Mouse (Mus musculus) stomach, postnatal 0 days (tissue): Measurements from ENCODE around the gene Zfp423. TPM values are rescaled to one million over a fixed set of nuclear protein-coding genes. Genes with fewer than 3 reads are reported as not detected.

ENCODE experiments used
- ATAC-seq: fragments of 200-750 bp; cut with Nextera tagmentation; 2 replicates; pipeline ENCODE4 v1.8.0; 2017; ENCODE audit not compliant: low FRiP score, low TSS enrichment
- DNase-seq: peaks from one replicate; pipeline ENCODE4 v3.0.0-alpha.2; 2016; ENCODE audit warnings: low spot score
- H3K27ac ChIP-seq: fragments of 300-500 bp; sonication (generic); replicated peaks from 2 replicates; pipeline ENCODE4 v1.5.1; 2014; ENCODE audit warnings: mild to moderate bottlenecking, control low read depth
- H3K27me3 ChIP-seq: fragments of 300-500 bp; sonication (generic); 2 replicates; pipeline ENCODE4 v1.6.1; 2014; ENCODE audit warnings: low read length; ENCODE audit not compliant: control insufficient read depth, insufficient read depth
- H3K36me3 ChIP-seq: fragments of 300-500 bp; sonication (generic); 2 replicates; pipeline ENCODE4 v1.6.1; 2014; ENCODE audit warnings: low read length, mixed read lengths; ENCODE audit not compliant: control insufficient read depth, insufficient read depth
- H3K4me1 ChIP-seq: fragments of 300-500 bp; sonication (generic); replicated peaks from 2 replicates; pipeline ENCODE4 v1.6.1; 2014; ENCODE audit warnings: antibody characterized with exemption; ENCODE audit not compliant: control insufficient read depth, insufficient read depth
- H3K4me2 ChIP-seq: fragments of 300-500 bp; sonication (generic); replicated peaks from 2 replicates; pipeline ENCODE4 v1.6.1; 2014; ENCODE audit warnings: low read depth, mild to moderate bottlenecking, control low read depth, moderate library complexity
- H3K4me3 ChIP-seq: fragments of 300-500 bp; sonication (generic); 2 replicates; pipeline ENCODE4 v1.5.1; 2014; ENCODE audit warnings: low read depth, low read length, control low read depth
- H3K9ac ChIP-seq: fragments of 300-500 bp; sonication (generic); 2 replicates; pipeline ENCODE4 v1.6.1; 2014; ENCODE audit warnings: mild to moderate bottlenecking, low read length, control low read depth, mixed read lengths
- H3K9me3 ChIP-seq: fragments of 300-500 bp; sonication (generic); 2 replicates; pipeline ENCODE4 v1.6.1; 2016; ENCODE audit warnings: low read length; ENCODE audit not compliant: control insufficient read depth
- CTCF ChIP-seq: IDR thresholded peaks from 2 replicates; pipeline ENCODE4 v1.5.1; 2016; ENCODE audit warnings: antibody characterized with exemption, low read depth, mild to moderate bottlenecking, moderate library complexity
- EP300 ChIP-seq: optimal IDR thresholded peaks from 2 replicates; pipeline ENCODE3; 2016; ENCODE audit warnings: antibody characterized with exemption
- WGBS: fragments of 180-500 bp; shearing (Covaris S2); extraction: QIAGEN DNeasy Blood & Tissue Kit; methylation state at CpG from one replicate; pipeline ENCODE4 v1.1.7; 2014; 5-methylcytosine and 5-hydroxymethylcytosine counted together
- polyA plus RNA-seq: library from polyadenylated mRNA; unstranded; fragments of >200 nt; fragmentation: Nextera tagmentation; extraction: Ambion mirVana; gene quantifications from 2 replicates; pipeline ENCODE4 v1.2.1, GENCODE M21; 2015

Zfp423 gene
- polyA plus RNA-seq, 1 experiment from 2014 or later: 2.6 TPM

GRCm38 (mm10) chr8:87961680-87962513 is 2.5 kb upstream of the Zfp423 start:
- H3K4me1 ChIP-seq: peaks cover 6% of the 10 kb centered on the region

GRCm38 (mm10) chr8:87961108-87961507 is 1.7 kb upstream of the Zfp423 start:
- no peaks in the 10 kb centered on the region for H3K36me3 ChIP-seq
- no peak overlapping the region for H3K9ac ChIP-seq
- H3K4me2 ChIP-seq: peak overlapping the region; percentile 97
- no peaks in the 10 kb centered on the region for H3K9me3 ChIP-seq
- ATAC-seq (no peak), DNase-seq (peak; percentile 53)
- H3K4me3 ChIP-seq: peak overlapping the region; percentile 79
- TF ChIP-seq EP300 (no peak), CTCF (peak; percentile 80)
- H3K27me3 ChIP-seq: peaks cover 9% of the 10 kb centered on the region; the same call in 1 of the 2 replicates
- H3K27ac ChIP-seq: no peak overlapping the region
- peaks cover 6% of the 10 kb centered on the region for H3K4me1 ChIP-seq
- 4% methylated on average over 20 of the region's 20 CpGs for WGBS

More at GRCm38 (mm10) chr8:87961680-87962513, 2.5 kb upstream of the Zfp423 start:
- H3K27ac ChIP-seq: no peak overlapping the region
- peaks cover 9% of the 10 kb centered on the region; the same call in 1 of the 2 replicates for H3K27me3 ChIP-seq
- WGBS: 2% methylated on average over 48 of the region's 50 CpGs
- H3K4me3 ChIP-seq: peak overlapping the region; percentile 79
- TF ChIP-seq CTCF (no peak), EP300 (no peak)
- DNase-seq (peak; percentile 32), ATAC-seq (no peak)
- H3K9ac ChIP-seq: 0 out of 2 replicates have a peak overlapping the region, but pooled peaks have one; percentile 13
- H3K9me3 ChIP-seq: no peaks in the 10 kb centered on the region
- peak overlapping the region; percentile 97 for H3K4me2 ChIP-seq
- H3K36me3 ChIP-seq: no peaks in the 10 kb centered on the region

GRCm38 (mm10) chr8:87960061-87960749 is 810 bp upstream of the Zfp423 start:
- Histone ChIP-seq H3K4me2 (peak overlapping the region; percentile 97), H3K36me3 (no peaks in the 10 kb centered on the region), H3K27ac (peak overlapping the region; percentile 73), H3K4me3 (peak overlapping the region; percentile 79), H3K4me1 (peaks cover 6% of the 10 kb centered on the region), H3K27me3 (peaks cover 9% of the 10 kb centered on the region; the same call in 1 of the 2 replicates), H3K9ac (peak overlapping the region; percentile 89), H3K9me3 (no peaks in the 10 kb centered on the region)
- TF ChIP-seq EP300 (no peak), CTCF (peak; percentile 74)
- WGBS: 0% methylated on average over 42 of the region's 76 CpGs
- peak; percentile 81 for DNase-seq
- peak; percentile 79 for ATAC-seq

- H3K9ac ChIP-seq: peak overlapping the region; percentile 89
- H3K9me3 ChIP-seq: no peaks in the 10 kb centered on the region
- peak overlapping the region; percentile 79 for H3K4me3 ChIP-seq
- DNase-seq (peak; percentile 89), ATAC-seq (peak; percentile 83)
- peaks cover 9% of the 10 kb centered on the region; the same call in 1 of the 2 replicates for H3K27me3 ChIP-seq
- WGBS: under 1% methylated on average over 71 of the region's 115 CpGs
- TF ChIP-seq CTCF: no peak
- no peak for TF ChIP-seq EP300
- H3K4me2 ChIP-seq: peak overlapping the region; percentile 97
- H3K36me3 ChIP-seq: no peaks in the 10 kb centered on the region
- peaks cover 6% of the 10 kb centered on the region for H3K4me1 ChIP-seq
- peak overlapping the region; percentile 93 for H3K27ac ChIP-seq
Measured at GRCm38 (mm10) chr8:87958451-87959319, 710 bp downstream of the Zfp423 start.

- 3% methylated on average over 20 of the region's 20 CpGs for WGBS
- Histone ChIP-seq H3K9me3 (no peaks in the 10 kb centered on the region), H3K4me1 (peaks cover 6% of the 10 kb centered on the region), H3K36me3 (no peaks in the 10 kb centered on the region), H3K4me2 (peak overlapping the region; percentile 97), H3K4me3 (peak overlapping the region; percentile 79), H3K9ac (peak overlapping the region; percentile 89), H3K27ac (peak overlapping the region; percentile 93), H3K27me3 (peaks cover 9% of the 10 kb centered on the region; the same call in 1 of the 2 replicates)
- 0 out of 2 replicates have a peak, but pooled peaks have one; percentile 19 for ATAC-seq
- DNase-seq: peak; percentile 60
- TF ChIP-seq CTCF (no peak), EP300 (no peak)
Measured at GRCm38 (mm10) chr8:87957871-87958450, 1.4 kb downstream of the Zfp423 start.
